Mouse (Mus musculus) frontal cortex, postnatal 10 days (tissue): Measurements from ENCODE around the gene Zfp879.

ENCODE experiments used
- DNase-seq, 2 experiments: peaks; one replicate each; pipeline ENCODE4 v3.0.0; 2022; ENCODE audit warnings: low spot score in 2 of 2, mixed read lengths in 1 of 2

Zfp879 gene

DNA sequence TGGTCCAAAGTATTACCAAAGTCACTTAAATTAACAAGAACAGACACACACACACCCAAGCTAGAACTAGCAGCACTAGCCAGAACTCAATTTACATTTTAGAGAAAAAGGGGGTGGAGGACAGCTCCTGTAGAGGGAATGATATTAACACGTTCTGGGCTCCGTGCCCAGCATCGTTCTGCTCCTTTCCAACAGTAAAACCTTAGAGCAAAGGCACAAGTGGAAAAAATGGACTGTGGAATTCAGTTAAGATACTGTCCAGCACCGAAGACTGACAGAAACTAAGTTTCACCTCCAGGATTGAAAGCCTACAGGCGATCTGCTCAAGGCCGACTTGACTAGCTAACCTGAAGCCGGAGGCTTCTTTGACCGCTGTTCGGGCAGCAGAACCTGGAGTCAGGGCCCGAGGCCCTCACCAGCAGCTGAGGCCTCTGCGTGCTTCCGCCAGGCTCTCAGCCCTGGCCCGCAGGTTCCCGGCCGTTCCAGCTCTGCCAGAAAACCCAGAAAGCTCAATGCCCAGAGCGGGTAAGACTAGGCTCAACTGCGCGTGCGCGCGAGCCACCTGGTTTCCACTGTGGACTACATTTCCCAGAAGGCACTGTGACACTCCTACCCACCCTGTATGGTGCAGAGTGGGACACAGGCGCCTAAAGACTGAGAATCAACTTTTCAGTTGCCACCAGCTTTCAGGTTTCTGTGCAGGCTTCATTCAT lies at the start of gene Zfp879:
Gene Zfp879, minus strand, starts transcription at position 530 of the 713 bp plus-strand sequence.
- peak; percentile 84 to 92 for DNase-seq

DNA sequence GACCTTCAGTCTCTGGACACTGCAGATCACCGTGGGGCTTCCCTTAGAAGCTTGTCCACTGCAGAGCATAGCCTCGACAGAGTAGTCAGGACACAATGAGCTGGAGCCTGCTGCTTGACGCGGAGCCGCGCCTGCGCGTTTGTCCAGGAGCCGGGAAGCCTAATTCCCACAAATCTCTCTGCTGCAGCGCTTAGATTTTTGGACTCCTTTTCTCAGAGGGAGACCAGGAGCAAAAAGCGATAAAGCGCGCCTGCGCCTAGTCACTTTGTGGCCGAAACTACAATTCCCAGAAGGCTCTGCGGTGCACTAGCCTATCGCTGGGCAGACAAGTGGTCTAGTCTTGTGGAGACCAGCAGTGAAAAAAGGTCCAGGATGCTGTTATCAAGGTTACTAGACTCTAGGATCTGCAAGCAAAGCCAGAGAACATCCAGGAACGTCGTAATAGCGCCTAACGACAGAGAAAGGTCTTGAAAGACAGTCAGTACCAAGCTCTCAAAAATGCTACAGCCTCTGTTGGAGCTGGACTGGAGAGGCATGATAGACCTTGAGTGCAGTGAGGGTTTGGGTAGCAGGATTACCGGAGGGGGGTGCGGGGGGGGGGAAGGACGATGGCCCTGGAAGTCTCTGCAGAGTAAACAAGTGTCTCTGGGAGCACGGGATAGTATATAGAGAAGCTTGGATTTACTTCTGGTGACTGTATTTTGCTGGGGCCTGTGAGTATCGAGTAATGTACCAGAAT lies 46.2 kb upstream of the Zfp879 start, which contains the start of gene Zfp454:
Gene Zfp454, minus strand, starts transcription at position 262 of the 739 bp plus-strand sequence.
- DNase-seq: peak; percentile 85 to 91

DNA sequence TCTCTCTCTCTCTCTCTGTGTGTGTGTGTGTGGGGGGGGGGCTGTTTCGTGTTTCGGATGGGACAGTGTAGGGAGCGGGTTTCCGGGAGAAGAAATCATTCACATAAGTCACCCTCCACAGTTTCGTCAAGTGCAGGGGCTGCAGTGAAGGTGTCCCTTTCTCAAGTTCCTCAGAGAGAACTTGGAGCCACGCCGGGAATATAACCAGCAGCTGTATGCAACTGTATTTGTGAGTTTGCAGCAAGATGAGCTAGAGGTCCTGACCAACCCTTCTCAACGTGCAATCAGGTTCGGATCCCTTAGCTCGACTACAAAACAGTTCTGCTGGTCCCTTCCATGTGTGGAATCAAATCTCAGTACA lies 45.6 kb upstream of the Zfp879 start:
- no peak for DNase-seq

DNA sequence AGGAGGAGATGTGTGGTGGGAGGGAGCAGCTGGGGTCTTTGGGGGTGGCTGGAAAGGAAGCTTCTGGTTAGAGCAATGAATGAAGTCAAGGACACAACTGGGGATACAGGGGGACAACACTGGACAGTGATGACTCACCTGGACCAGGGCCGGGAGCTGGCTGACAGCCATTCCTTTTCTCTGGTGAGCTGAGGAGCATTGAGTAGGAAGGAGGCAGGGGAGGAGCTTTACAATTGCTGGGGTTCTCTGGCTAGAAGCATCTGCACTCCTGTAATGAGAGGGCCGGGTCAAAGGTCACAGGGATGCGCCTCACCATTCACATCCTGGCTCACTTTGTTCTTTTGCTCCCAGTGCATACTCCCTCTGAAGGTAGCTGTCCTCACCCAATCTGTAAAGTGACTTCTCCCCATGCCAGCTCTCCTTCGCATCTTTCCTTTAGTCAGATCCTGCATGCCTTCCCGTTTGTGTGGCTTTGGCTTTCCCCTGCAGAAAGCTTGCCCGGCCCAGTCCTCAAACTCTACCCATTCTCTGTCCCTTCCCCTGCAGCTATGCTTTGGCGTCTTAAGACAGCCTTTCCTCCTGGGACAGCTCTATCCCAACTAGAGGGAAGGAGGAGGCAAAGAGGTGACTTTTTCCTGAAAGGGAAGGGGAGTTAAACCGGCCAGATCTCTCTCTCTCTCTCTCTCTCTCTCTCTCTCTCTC lies 45.0 kb upstream of the Zfp879 start:
- DNase-seq: no peak

DNA sequence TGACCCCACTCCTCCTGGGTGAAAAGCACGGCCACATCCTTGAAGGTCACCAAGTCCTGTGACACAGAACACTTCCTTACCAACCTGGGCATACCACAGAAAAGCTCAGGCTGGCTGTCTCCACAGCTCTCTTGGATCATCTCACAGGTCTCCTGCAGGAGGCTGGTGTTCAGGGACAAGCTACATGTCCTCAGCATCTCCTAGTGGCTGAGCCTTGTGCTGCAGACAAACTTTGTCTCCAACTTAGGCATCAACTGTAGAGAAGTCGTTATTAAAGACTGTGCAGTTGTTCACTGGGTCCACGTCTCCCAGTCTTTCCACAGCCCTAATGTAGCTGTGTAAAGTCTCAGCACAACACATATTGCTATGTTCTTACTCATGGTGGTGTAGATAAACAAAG lies 42.4 kb upstream of the Zfp879 start:
- no peak for DNase-seq

DNA sequence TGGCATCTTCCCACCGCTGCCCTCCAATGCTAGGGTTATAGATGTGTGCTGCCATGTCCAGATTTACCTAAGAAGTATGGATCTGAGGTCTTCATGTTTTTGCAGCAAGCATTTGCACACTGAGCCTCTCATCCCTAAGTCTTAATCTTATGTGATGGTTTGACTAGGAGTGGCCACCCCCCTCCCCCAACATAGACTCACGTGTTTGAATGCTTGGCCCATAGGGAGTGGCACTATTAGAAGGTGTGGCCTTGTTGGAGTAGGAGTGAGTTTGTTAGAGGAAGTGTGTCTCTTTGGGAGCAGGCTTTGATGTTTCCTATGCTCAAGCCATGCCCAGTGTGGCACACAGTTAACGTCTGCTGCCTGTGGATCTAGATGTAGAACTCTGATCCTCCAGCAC lies 37.3 kb upstream of the Zfp879 start:
- DNase-seq: no peak

DNA sequence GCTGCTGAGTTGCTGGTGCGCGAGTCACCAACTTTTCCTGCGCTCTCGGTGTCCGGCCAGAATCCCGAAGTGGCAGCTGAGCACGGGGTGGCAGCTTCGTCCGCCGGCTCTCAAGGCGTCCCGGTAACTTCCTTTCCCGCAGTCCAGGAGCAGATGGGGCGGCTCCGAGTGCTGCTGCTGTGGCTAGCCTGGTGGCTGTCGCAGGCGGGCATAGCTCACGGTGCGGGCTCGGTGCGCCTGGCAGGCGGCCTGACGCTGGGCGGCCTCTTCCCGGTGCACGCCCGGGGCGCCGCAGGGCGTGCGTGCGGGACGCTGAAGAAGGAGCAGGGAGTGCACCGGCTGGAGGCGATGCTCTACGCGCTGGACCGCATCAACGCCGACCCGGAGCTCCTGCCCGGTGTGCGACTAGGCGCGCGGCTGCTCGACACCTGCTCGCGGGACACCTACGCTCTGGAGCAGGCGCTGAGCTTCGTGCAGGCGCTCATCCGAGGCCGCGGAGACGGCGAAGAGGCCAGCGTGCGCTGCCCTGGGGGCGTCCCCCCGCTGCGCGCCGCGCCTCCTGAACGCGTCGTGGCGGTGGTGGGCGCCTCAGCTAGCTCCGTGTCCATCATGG lies 9.7 kb upstream of the Zfp879 start:
- no peak for DNase-seq

DNA sequence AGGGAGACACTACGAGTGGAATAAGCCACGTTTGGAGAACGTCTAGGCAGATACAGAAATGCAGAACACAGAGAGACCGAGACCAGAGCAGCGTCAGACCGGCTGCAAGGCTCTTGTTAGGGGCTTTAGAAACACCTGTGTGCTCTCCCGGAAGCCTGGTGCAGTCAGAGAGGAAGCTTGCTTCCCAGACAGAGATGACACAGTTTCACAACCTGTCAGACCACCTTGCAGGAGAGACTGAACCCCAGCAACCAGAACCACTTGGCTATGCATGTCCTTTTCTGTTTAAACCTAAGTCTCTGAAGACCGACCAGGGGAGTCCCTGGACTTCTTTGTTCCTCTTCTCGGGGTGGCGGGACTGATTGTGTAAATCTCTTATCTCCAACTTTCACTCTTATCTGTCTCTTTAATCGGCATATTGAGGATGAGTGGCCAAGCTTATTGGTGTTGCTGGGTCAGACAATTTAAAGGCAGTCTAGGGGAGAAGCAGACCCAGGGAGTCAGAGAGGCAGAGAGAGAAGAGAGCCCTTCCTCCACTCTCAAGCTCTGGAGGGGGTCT lies 8.9 kb upstream of the Zfp879 start, which contains the start of gene Grm6:
Gene Grm6, plus strand, starts transcription at position 509 of the 559 bp plus-strand sequence.
- DNase-seq: no peak

DNA sequence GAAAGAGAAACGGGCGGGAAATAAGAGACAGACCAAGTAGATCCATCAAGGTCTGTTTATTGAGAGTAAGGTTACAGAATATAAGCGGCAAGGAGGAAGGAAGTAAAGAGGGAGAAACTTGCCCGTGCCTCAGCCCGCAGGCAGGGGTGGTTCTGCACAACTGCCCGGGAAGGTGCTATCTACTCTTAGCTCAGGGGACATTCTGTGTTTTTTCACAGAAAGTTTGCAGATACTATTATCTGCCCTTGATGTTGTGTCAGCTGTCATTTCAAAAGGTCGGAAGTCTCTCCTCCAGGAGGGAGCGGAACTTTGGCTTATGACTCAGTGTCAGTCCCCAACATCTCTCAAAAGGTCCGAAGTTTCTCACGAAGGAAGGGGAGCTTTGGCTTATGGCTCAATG lies 8.0 kb upstream of the Zfp879 start:
- DNase-seq: no peak

DNA sequence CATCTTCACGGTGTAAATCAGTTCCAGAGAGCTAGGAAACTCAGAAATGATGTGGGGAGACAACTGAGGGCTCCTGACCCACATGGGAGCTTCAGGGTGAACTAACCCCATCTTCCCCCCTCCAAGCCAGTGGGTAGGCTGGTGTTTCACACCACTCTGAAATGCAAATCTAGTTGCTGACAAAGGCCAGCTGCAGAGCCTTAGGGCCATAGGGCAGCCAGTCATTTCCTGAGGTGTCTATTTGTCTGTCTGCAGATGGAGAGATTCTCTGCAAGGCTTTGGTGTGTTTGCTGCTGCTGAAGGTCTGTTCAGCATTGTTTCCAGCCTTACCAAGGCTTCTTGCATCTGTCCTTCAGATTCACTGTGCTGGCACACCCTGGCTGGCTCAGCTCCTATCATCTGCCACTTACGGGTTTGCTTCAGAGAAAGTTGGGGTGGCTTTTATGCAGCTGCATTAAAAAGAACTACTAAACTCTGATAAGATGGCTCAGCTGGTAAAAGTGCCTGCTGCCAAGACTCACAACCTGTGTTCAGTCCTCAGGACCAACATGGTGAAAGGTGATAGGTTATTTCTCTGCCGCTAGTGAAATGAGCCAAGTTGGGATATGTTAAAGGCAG lies 7.3 kb upstream of the Zfp879 start:
- DNase-seq: no peak

DNA sequence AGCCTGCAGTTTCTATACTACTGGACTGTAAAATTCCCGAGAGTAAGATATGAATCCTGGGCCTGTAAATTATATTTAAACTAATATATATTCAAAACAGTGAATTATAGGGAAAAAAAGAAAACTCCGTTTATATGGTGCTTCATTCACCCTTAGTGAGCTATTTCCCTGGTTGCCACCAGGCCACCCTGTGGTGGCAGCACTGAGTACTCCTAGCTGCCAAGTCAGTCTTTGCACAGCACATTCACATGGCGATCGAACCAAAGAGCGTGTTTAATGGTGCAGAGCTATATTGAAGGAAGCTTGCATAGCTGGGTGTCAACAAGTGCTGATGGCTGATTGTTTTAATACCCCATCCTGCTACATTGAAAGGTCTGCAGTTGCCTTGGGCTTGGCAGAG lies 5.7 kb upstream of the Zfp879 start:
- DNase-seq: peak in 1 of 2 experiments; percentile 22

DNA sequence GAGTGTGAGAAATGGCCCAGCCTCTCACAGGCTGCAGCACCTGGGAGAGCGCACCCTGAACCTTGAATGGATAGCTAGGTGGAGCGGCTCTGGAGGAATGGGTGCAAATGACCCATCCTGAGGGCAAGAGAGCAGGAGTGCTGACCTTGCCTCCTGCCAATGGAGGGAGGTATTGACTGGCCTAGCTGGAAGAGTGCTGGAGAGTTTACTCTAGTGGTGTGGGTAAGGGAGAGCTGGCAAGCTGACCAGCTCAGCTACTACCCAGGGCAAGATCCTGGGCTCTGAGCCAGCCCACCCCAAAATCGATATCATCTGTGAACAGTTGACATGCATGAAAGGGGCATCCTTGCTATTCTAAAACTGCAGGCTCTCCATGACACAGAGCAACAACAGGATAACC lies 4.6 kb upstream of the Zfp879 start:
- no peak for DNase-seq

DNA sequence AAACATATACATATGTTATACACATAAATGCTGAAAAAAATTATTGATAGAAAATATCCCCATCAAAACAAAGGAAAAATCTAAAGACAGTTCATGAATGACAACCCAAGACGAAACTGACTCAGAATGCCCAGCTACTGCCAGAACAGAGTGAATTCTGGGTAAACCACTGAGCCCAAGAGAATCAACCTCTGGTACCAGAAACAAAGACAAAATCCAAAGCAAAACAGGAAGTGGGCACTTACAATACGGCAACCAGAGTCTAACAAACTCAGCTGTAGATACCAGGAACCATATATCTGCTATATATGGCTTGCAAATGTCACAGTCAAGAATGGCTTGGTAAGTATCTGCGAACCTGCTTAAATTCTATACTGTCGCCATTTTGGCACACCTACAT lies 5.6 kb downstream of the Zfp879 start:
- DNase-seq: no peak

DNA sequence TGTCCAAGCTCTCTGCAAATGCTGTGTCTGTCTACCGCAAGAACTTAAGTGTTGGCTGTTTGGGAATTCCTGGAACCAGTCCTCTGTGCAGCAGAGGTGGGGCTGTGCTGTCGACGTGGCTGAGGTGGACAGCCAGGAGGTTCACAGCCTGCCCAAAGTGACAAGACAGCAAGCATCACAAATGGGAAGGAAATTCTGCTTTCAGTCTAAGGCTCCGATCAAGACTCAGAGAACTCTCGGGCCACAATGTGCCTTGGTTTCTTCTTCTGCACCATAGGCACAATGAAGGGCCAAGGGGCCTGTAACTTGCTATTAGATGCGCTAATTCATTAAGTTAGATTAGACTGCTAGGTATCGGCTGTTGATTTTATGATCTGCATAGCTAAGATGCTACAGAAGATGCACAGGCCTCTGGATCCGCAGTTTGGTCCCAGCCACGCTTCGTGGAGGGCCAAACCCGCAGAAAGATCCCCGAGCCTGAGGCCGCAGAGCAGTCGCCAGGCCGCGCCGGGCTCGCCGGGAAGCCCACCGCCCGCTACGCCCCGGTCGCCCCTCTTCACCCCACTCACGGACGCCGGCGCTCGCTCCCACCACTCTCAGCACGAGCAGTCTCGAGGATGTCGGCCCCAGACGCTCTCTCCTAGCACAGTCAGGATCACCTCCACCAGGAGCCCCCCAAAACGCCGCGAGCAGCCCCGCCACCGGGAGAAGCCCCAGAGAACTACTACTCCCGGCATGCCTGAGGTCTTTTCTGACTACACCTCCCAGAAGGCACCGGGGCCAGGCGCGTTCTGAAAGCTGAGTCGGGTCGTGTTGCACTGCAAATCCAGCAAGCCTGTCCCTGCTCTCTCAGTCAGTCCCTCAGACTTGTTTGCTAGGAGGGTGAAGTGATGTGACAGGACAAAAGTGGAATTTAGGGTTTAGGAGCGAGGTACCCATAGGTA lies 14.1 kb downstream of the Zfp879 start, which contains the start of gene Zfp354c:
Gene Zfp354c, minus strand, starts transcription at position 715 of the 944 bp plus-strand sequence.
- DNase-seq: peak; percentile 78 to 86

DNA sequence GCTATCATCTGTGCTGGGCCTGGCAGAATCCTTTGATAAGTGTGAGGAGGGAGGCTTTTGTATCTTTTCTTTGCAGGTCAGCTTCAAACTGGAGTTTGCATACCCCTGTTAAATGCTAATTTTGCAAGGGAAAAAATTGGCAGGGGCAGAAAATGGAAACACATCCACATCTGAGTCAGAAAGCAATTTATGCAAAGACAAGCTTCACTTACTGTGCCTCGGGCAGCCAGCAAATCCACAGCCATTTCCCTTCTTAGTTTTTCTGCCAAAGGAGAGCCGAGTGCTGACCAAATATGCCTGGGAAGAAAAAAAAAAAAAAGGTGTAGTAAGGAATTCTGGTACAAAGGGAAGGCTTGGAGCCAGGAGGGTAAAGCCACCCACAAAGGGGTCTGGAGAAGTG lies 15.1 kb downstream of the Zfp879 start:
- no peak for DNase-seq

DNA sequence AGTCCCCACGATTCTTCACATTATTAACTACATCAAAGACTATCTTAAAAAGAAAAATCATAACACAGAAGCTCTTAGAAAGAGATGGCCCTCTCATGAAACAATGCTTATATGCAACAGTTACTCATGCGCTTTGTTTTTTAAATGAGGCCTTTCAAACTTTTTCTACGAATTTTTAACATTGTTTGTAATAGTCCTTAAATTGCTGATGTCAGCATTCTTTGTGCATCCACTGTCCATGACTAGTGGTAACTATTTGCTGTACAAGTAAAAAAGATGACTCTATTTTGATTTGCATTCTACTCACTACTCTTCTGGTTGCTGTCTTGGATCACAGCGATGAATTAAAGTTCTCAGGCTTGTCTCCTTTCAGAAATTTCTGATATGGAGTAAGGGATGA lies 27.1 kb downstream of the Zfp879 start:
- no peak for DNase-seq

DNA sequence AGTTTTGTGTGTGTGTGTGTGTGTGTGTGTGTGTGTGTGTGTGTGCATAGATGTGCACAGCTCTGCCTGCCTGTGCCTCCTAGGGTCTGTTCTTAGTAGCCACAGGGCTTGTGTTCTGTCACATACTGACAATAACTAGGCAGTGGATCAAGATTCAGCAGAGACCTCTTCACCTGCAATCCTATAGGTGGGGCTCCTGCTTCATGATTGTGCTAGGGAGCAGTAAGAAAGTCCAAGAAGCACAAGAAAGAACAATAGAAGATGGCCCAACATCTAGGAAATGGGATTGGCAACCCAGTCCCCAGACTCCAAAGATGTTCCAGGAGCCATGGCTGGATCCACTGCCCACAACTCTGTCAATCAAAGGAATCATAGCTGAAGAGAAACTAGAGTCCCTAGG lies 42.5 kb downstream of the Zfp879 start:
- DNase-seq: no peak

DNA sequence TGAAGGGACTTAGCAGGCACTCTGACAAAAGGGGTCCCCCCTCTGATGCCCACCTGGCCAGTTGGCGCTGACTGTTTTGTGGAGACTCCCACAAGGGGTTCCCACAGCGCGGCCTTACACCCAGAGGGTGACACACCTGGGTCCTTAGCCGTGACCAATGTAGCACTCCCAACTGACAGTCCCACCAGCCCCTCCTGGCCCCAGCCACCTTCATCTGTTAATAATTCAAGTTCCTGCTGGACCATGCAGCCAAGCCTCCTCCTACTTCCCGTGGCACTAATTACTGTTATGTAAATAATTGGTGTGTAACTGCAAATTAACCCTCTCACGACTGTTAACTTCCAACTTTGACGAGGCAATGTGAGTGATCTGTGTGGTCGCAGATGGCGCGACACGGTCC lies 43.7 kb downstream of the Zfp879 start:
- no peak for DNase-seq
